Mouse (Mus musculus) forebrain, embryonic 14.5 days (tissue): ENCODE data around the gene Specc1l. TPM values are rescaled to one million over a fixed set of nuclear protein-coding genes. Genes with fewer than 3 reads are reported as not detected.
A peak's percentile ranks its signal among the peaks of the same experiment; 100 is the strongest.

Experiments used
- ATAC-seq: fragments of 200-750 bp; cut with Nextera tagmentation; 2 replicates; pipeline ENCODE4 v1.8.0; 2017; ENCODE audit warnings: mild to moderate bottlenecking, moderate library complexity
- DNase-seq: peaks from one replicate; pipeline ENCODE4 v3.0.0-alpha.2; 2015; ENCODE audit warnings: low spot score
- H3K27ac ChIP-seq: fragments of 300-500 bp; sonication (generic); 2 replicates; pipeline ENCODE4 v1.5.1; 2014; ENCODE audit warnings: low read depth, mild to moderate bottlenecking, control low read depth, low read length, moderate library complexity
- H3K27me3 ChIP-seq: fragments of 300-500 bp; sonication (generic); replicated peaks from 2 replicates; pipeline ENCODE4 v1.6.1; 2014; ENCODE audit warnings: low read length, control low read depth, mixed read lengths; ENCODE audit not compliant: control insufficient read depth, insufficient read depth
- H3K36me3 ChIP-seq: fragments of 300-500 bp; sonication (generic); 2 replicates; pipeline ENCODE4 v1.6.1; 2014; ENCODE audit warnings: low read length, control low read depth; ENCODE audit not compliant: control insufficient read depth, insufficient read depth
- H3K4me1 ChIP-seq: fragments of 300-500 bp; sonication (generic); 2 replicates; pipeline ENCODE4 v1.6.1; 2014; ENCODE audit warnings: antibody characterized with exemption, low read length, control low read depth; ENCODE audit not compliant: control insufficient read depth, insufficient read depth
- H3K4me2 ChIP-seq: fragments of 300-500 bp; sonication (generic); 2 replicates; pipeline ENCODE4 v1.6.1; 2014; ENCODE audit warnings: mild to moderate bottlenecking, control low read depth, low read length
- H3K4me3 ChIP-seq: fragments of 300-500 bp; sonication (generic); 2 replicates; pipeline ENCODE4 v1.5.1; 2014; ENCODE audit warnings: low read depth, low read length, control low read depth
- H3K9ac ChIP-seq: fragments of 300-500 bp; sonication (generic); 2 replicates; pipeline ENCODE4 v1.6.1; 2014; ENCODE audit warnings: mild to moderate bottlenecking, low read length, control low read depth, moderate library complexity
- H3K9me3 ChIP-seq: fragments of 300-500 bp; sonication (generic); replicated peaks from 2 replicates; pipeline ENCODE4 v1.6.1; 2016; ENCODE audit warnings: low read length, control low read depth, mixed read lengths; ENCODE audit not compliant: control insufficient read depth
- WGBS: fragments of 180-500 bp; shearing (Covaris S2); extraction: QIAGEN DNeasy Blood & Tissue Kit; methylation state at CpG from one replicate; pipeline ENCODE4 v1.1.7; 2014; 5-methylcytosine and 5-hydroxymethylcytosine counted together
- polyA plus RNA-seq: library from polyadenylated mRNA; unstranded; fragments of >200 nt; fragmentation: Nextera tagmentation; extraction: Ambion mirVana; gene quantifications from 2 replicates; pipeline ENCODE4 v1.2.1, GENCODE M21; 2014

Specc1l gene
- polyA plus RNA-seq, 1 experiment from 2014 or later: 24.3 TPM

DNA sequence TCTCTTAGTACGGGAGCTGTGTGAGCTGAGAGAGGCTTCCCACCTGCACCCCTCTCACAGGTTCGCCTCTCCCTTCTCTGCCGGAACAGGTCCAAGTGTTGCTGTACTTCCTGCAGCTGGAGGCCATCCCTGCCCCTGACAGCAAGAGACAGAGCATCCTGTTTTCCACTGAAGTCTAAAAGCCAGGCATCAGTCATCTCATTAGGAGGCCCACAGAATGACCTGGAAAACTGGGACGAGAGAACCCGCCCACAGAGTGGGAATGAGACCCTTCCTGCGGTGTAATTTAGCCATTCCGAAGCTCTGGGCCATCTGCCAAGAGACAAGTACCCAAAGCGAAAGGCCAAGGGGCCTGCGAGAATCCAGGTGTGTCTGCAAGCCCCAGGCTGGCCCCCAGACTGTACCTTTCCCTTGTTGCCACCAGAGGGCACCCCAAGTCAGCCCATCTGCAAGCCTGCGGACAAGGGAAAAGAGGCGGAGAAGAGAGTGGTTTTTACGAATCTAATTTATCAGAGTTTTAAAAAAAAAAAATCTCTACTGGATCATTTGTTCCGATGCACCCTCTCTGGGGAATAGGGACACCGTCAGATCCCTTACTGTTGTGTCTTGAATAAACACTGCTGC is 29.6 kb upstream of the Specc1l start:
- DNase-seq: peak; percentile 78
- no peak overlapping the region for H3K4me3 ChIP-seq
- 45% methylated on average over 14 of the region's 14 CpGs for WGBS
- no peaks in the 10 kb centered on the region for H3K4me1 ChIP-seq
- H3K9me3 ChIP-seq: no peaks in the 10 kb centered on the region
- H3K9ac ChIP-seq: no peak overlapping the region
- peaks cover 75% of the 10 kb centered on the region for H3K36me3 ChIP-seq
- peak; percentile 82 for ATAC-seq
- no peak overlapping the region for H3K4me2 ChIP-seq
- no peaks in the 10 kb centered on the region for H3K27me3 ChIP-seq
- no peak overlapping the region for H3K27ac ChIP-seq

DNA sequence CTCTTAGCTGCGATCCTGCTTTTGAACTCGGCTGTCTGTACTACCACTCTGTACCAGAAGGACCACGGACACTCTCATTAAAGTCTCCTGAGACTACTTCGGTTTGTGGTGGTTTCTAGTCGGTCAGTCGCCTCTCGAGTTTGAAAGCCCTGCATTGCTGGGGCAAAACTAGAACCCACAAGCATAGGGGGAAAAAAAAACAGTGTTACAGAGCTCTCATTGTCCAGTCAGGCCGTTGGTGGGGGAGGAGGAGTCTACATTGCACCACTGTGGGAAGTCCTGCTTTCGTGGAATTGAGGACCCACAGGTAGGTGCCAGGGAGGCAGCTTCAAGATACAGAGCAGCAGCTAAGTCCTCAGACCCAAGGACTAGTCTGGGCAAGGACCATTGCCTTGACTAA is 27.0 kb upstream of the Specc1l start:
- Histone ChIP-seq H3K4me2 (no peak overlapping the region), H3K9ac (no peak overlapping the region), H3K4me1 (no peaks in the 10 kb centered on the region), H3K4me3 (no peak overlapping the region), H3K27me3 (no peaks in the 10 kb centered on the region), H3K27ac (no peak overlapping the region), H3K36me3 (peaks cover 50% of the 10 kb centered on the region), H3K9me3 (no peaks in the 10 kb centered on the region)
- DNase-seq (no peak), ATAC-seq (no peak)
- 92% methylated on average over 9 of the region's 9 CpGs for WGBS

DNA sequence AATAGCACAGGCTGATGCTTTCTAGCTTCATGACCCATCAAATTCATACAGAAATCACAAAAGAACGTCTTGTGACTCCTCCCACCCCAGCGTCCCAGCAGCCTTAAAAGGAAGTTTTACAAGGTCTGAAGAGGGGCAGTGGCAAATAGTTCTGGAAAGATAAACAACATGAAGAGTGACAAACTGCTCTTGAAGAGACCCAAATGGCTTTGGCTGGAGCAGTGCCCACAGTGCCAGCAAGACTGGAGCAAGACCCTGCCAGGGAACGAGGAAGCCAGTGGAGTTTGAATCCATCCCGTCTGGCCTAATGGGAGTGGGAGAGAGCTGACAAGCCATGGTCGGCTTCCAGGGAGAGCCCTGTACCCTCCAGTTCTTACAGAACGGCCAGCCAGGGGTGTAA is 25.3 kb upstream of the Specc1l start:
- ATAC-seq (no peak), DNase-seq (no peak)
- H3K9me3 ChIP-seq: no peaks in the 10 kb centered on the region
- no peak overlapping the region for H3K27ac ChIP-seq
- no peak overlapping the region for H3K4me3 ChIP-seq
- no peaks in the 10 kb centered on the region for H3K4me1 ChIP-seq
- no peak overlapping the region for H3K9ac ChIP-seq
- no peak overlapping the region for H3K4me2 ChIP-seq
- 68% methylated on average over 6 of the region's 6 CpGs for WGBS
- H3K27me3 ChIP-seq: no peaks in the 10 kb centered on the region
- peaks cover 33% of the 10 kb centered on the region for H3K36me3 ChIP-seq

DNA sequence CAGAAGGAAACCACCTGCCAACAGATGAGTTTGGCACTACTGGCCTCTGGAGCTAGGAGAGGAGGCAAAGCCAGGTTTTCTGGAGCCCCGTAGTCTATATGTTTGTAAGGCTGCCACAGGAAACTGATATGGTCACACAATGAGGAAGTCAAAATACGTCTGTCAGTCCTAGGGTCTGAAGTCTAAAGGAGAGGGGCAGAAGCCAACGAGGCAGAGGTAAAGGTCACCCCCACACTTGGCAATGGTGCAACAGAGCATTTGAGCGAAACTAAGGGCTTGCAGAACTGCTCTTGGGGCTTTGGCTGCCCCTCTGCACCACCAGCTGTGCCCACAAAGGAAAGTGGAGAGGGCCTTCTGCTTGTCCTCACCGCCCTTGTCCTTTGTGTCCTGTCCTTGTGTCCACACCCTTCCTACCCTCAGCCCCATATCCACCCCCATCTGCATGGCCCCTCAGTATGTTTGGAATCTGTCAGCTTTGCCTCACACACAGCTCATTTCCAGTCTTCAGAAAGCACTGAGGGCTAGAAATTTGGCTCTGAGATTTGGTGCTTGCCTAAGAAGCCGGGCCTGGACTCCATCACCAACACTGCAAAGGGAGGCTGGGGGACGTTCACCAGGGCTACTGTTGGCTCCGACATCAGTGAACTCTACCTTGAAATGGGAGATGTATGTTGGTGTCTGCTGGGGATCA is 24.4 kb upstream of the Specc1l start:
- H3K27me3 ChIP-seq: no peaks in the 10 kb centered on the region

DNA sequence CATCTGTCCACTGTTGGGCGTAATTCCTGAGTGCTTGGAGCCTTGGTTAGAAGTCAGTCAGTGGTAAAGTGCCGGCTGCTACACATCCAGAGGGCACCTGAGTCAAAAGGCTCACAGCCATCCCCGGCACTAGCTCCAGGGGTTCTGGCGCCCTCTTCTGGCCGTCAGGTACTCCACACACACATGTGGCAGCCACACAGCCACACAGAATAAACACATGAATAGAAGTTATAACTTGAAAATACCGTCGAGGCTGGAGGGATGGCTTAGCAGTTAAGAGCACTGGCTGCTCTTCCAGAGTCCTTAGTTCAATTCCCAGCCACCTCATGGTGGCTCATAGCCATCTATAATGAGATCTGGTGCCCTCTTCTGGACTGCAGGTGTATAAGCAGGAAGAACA is 20.2 kb upstream of the Specc1l start:
- no peak overlapping the region for H3K9ac ChIP-seq
- no peak for ATAC-seq
- H3K4me3 ChIP-seq: no peak overlapping the region
- no peak overlapping the region for H3K27ac ChIP-seq
- no peak for DNase-seq
- no peaks in the 10 kb centered on the region for H3K27me3 ChIP-seq
- H3K4me1 ChIP-seq: no peaks in the 10 kb centered on the region
- 54% methylated on average over 7 of the region's 7 CpGs for WGBS
- no peaks in the 10 kb centered on the region for H3K9me3 ChIP-seq
- no peak overlapping the region for H3K4me2 ChIP-seq
- H3K36me3 ChIP-seq: no peaks in the 10 kb centered on the region

More for the DNA sequence above, 24.4 kb upstream of the Specc1l start:
- DNase-seq (no peak), ATAC-seq (no peak)
- WGBS: 90% methylated on average over 8 of the region's 8 CpGs
- Histone ChIP-seq H3K4me1 (no peaks in the 10 kb centered on the region), H3K4me3 (no peak overlapping the region), H3K9ac (no peak overlapping the region), H3K36me3 (peaks cover 25% of the 10 kb centered on the region), H3K9me3 (no peaks in the 10 kb centered on the region), H3K27ac (no peak overlapping the region), H3K4me2 (no peak overlapping the region)

DNA sequence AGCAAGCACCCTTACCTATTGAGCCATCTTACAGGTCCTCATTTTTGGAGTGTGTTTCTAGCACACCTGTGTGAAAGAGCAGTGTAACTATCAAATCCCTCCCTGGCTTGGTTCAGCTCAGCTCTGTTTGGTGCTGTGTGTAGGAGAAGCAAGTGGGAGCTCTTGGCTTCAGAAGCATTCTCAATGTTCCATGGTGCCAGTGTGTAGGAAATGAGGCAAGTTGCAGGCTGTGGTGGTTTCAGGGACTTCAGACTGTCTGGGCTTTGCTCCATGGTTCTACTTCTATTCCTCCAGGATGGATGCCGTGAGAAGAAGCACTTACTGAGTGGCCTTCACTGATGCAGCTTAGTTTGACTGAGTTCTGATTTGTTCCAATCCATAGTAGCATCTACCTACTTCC is 14.1 kb upstream of the Specc1l start:
- Histone ChIP-seq H3K9me3 (no peaks in the 10 kb centered on the region), H3K4me2 (no peak overlapping the region), H3K4me1 (no peaks in the 10 kb centered on the region), H3K36me3 (no peaks in the 10 kb centered on the region), H3K9ac (no peak overlapping the region), H3K27me3 (no peaks in the 10 kb centered on the region), H3K4me3 (no peak overlapping the region), H3K27ac (no peak overlapping the region)
- ATAC-seq (no peak), DNase-seq (no peak)
- WGBS: 73% methylated on average over 1 of the region's 1 CpGs

DNA sequence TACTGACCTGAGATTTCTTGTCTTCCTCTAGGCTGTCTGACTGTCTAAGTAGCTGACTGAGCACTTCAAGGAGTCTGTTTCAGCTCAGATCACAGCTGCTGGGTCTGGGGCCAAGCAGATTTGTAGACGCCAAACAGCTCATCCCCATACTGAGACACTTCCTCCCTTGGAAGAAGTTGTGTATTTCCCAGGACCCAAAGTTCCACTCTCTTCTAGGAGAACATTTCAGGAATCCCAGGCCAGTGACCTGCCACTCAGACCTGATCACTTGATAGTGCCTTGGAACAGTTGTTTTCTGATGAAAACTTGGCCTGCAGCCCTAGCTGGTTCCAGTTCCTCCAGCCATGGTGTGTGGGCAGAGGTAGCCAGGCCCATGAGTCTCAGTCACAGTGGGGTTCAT is 11.1 kb upstream of the Specc1l start:
- no peak overlapping the region for H3K4me2 ChIP-seq
- H3K36me3 ChIP-seq: no peaks in the 10 kb centered on the region
- no peak for DNase-seq
- WGBS: 95% methylated on average over 1 of the region's 1 CpGs
- H3K27ac ChIP-seq: no peak overlapping the region
- no peak overlapping the region for H3K4me3 ChIP-seq
- H3K4me1 ChIP-seq: no peaks in the 10 kb centered on the region
- no peak for ATAC-seq
- H3K9me3 ChIP-seq: no peaks in the 10 kb centered on the region
- H3K9ac ChIP-seq: no peak overlapping the region
- no peaks in the 10 kb centered on the region for H3K27me3 ChIP-seq

DNA sequence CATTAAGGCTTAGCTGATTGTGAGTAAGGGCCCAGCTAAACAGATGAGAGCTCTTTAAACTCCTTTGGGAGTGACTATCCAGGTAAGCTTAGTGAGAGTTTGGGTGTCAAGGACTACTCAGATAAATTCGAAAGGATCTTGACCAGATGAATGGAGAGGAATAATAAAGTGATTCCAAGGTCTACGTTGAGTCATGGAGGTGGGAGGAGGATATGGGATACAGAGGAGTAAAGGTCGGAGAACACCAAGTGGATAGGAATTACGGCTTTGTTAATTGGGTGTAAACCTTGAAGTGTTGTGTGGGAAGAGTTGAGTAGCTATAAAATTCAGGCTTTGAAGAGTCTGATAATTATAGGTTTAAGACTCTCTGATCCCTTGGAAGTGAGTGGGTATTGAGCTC is 5.7 kb upstream of the Specc1l start:
- Histone ChIP-seq H3K4me3 (no peak overlapping the region), H3K27me3 (no peaks in the 10 kb centered on the region), H3K27ac (no peak overlapping the region), H3K4me1 (no peaks in the 10 kb centered on the region), H3K4me2 (no peak overlapping the region), H3K9me3 (no peaks in the 10 kb centered on the region), H3K36me3 (no peaks in the 10 kb centered on the region), H3K9ac (no peak overlapping the region)
- 87% methylated on average over 4 of the region's 4 CpGs for WGBS
- ATAC-seq (no peak), DNase-seq (no peak)

DNA sequence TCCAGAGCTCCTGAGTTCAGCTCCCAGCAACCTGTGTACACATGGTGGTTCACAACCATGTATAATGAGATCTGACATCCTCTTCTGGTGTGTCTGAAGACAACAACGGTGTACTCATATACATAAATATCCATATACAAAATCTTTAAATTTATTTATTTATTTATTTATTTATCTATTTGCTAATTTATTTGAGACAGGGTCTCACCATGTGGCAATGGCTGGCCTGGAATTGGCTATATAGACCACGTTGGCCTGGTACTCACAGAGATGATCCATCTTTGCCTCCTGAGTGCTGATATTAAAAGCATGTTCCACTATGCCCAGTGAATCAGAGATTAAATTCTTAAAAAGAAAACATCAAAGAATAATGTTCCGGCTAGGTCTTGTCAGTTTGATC is 1.0 kb upstream of the Specc1l start:
- no peak overlapping the region for H3K4me2 ChIP-seq
- H3K27me3 ChIP-seq: no peaks in the 10 kb centered on the region
- H3K9me3 ChIP-seq: no peaks in the 10 kb centered on the region
- H3K9ac ChIP-seq: no peak overlapping the region
- H3K4me3 ChIP-seq: no peak overlapping the region
- no peak for DNase-seq
- no peak overlapping the region for H3K27ac ChIP-seq
- WGBS: 94% methylated on average over 3 of the region's 3 CpGs
- H3K4me1 ChIP-seq: peaks cover 12% of the 10 kb centered on the region
- ATAC-seq: no peak
- H3K36me3 ChIP-seq: no peaks in the 10 kb centered on the region
